In the genomic region with DNA sequence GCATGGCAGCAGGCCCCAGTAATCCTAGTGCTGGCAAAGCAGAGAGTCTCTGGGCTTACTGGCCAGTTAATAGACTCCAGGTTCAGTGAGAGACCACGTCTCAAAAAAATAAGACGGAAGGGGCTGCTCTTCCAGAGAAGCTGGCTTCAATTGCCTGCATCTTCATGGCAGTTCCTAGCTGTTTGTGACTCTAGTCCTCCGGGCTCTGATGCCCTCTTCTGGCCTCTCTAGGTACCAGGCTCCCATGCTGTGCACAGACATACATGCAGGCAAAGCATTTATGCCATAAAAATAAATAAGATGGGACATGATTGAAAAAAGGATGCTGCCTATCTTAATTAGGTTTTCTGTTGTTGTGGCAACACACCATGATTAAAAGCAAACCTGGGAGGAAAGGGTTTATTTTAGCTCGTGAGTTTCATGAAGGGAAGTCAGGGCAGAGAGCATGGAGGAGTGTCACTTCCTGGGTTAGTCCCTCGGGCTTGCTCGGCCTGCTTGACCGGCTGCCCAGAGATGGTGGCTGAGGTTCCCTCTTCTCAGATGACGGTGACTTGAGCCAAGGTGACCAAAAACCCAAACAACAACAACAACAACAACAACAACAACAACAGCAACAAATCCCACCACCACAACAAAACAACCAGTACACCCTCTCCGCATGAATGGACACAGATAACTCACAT, we compare ENCODE assay signal across 8 mouse cellular contexts. TPM values are rescaled to one million over a fixed set of nuclear protein-coding genes. Genes with fewer than 3 reads are reported as not detected.
DNase-seq lines count a peak whose midpoint lies in the region; ATAC-seq and TF ChIP-seq lines count a peak whose summit lies in the region.

No protein-coding gene starts in this region.

- peak; percentile 62; the same call in 1 of the 2 replicates for ATAC-seq in neural tube, embryonic 12.5 days (ENCODE audit: low FRiP score, low read depth)
- no peak for ATAC-seq in neural tube, embryonic 15.5 days (ENCODE audit: low FRiP score)
- ATAC-seq in forebrain, embryonic 15.5 days (replicated peaks): peak; percentile 73
- ATAC-seq in hindbrain, embryonic 16.5 days: peak; percentile 79
- ATAC-seq in megakaryocyte, adult 5-6 weeks (ENCODE audit: poor library complexity, severe bottlenecking): peak; percentile 84

- H3K4me1 ChIP-seq in neural tube, embryonic 12.5 days: no peaks in the 10 kb centered on the region
- 0 out of 2 replicates have a peak, but pooled peaks cover 3% of the 10 kb centered on the region for H3K4me1 ChIP-seq in neural tube, embryonic 15.5 days
- H3K4me1 ChIP-seq in forebrain, embryonic 15.5 days: no peaks in the 10 kb centered on the region
- no peaks in the 10 kb centered on the region for H3K4me1 ChIP-seq in hindbrain, embryonic 16.5 days (ENCODE audit: control insufficient read depth, insufficient read depth, low read depth, low read length)

- no peak overlapping the region for H3K27ac ChIP-seq in neural tube, embryonic 12.5 days
- no peak overlapping the region for H3K27ac ChIP-seq in neural tube, embryonic 15.5 days (replicated peaks)
- no peak overlapping the region for H3K27ac ChIP-seq in forebrain, embryonic 15.5 days (replicated peaks)
- no peak overlapping the region for H3K27ac ChIP-seq in hindbrain, embryonic 16.5 days (ENCODE audit: low read depth, low read length)

- no peak overlapping the region for H3K9ac ChIP-seq in neural tube, embryonic 12.5 days
- no peak overlapping the region for H3K9ac ChIP-seq in neural tube, embryonic 15.5 days (replicated peaks)
- no peak overlapping the region for H3K9ac ChIP-seq in forebrain, embryonic 15.5 days (replicated peaks)
- no peak overlapping the region for H3K9ac ChIP-seq in hindbrain, embryonic 16.5 days (ENCODE audit: low read depth, low read length)

- H3K36me3 ChIP-seq in neural tube, embryonic 12.5 days: no peaks in the 10 kb centered on the region
- H3K36me3 ChIP-seq in neural tube, embryonic 15.5 days: no peaks in the 10 kb centered on the region
- H3K36me3 ChIP-seq in forebrain, embryonic 15.5 days: no peaks in the 10 kb centered on the region
- H3K36me3 ChIP-seq in hindbrain, embryonic 16.5 days (ENCODE audit: control insufficient read depth, insufficient read depth, low read length): no peaks in the 10 kb centered on the region

- H3K4me2 ChIP-seq in neural tube, embryonic 12.5 days (replicated peaks): no peak overlapping the region
- H3K4me2 ChIP-seq in neural tube, embryonic 15.5 days: no peak overlapping the region
- no peak overlapping the region for H3K4me2 ChIP-seq in forebrain, embryonic 15.5 days (replicated peaks)
- H3K4me2 ChIP-seq in hindbrain, embryonic 16.5 days (ENCODE audit: low read length): no peak overlapping the region

- H3K27me3 ChIP-seq in neural tube, embryonic 12.5 days (replicated peaks): no peaks in the 10 kb centered on the region
- no peaks in the 10 kb centered on the region; the same call in 1 of the 2 replicates for H3K27me3 ChIP-seq in neural tube, embryonic 15.5 days (replicated peaks)
- peaks cover 6% of the 10 kb centered on the region for H3K27me3 ChIP-seq in forebrain, embryonic 15.5 days
- H3K27me3 ChIP-seq in hindbrain, embryonic 16.5 days (replicated peaks; ENCODE audit: control insufficient read depth, insufficient read depth, low read length): peaks cover 5% of the 10 kb centered on the region

- no peaks in the 10 kb centered on the region for H3K9me3 ChIP-seq in neural tube, embryonic 12.5 days
- no peaks in the 10 kb centered on the region for H3K9me3 ChIP-seq in neural tube, embryonic 15.5 days (replicated peaks)
- H3K9me3 ChIP-seq in forebrain, embryonic 15.5 days: no peaks in the 10 kb centered on the region
- no peaks in the 10 kb centered on the region for H3K9me3 ChIP-seq in hindbrain, embryonic 16.5 days (ENCODE audit: control insufficient read depth, low read length)

- DNase-seq in brain, embryonic 14.5 days (ENCODE audit: low read depth): peak; percentile 86
- peak; percentile 35 to 46 for DNase-seq in layer of hippocampus, postnatal 36 days
- DNase-seq in spleen, adult 18-20 months: peak; percentile 31 to 53

- 38% methylated on average over 9 of the region's 9 CpGs for WGBS in neural tube, embryonic 12.5 days
- WGBS in neural tube, embryonic 15.5 days: 28% methylated on average over 9 of the region's 9 CpGs
- WGBS in forebrain, embryonic 15.5 days: 37% methylated on average over 9 of the region's 9 CpGs
- WGBS in hindbrain, embryonic 16.5 days: 37% methylated on average over 9 of the region's 9 CpGs

- peak; percentile 74 for TF ChIP-seq CTCF in brain, embryonic 14.5 days (IDR thresholded peaks at IDR 0.05; ENCODE audit: borderline replicate concordance, extremely low read depth, insufficient read depth, insufficient read length)

- no peak overlapping the region for H3K4me3 ChIP-seq in neural tube, embryonic 12.5 days
- no peak overlapping the region for H3K4me3 ChIP-seq in neural tube, embryonic 15.5 days (replicated peaks)
- H3K4me3 ChIP-seq in forebrain, embryonic 15.5 days: no peak overlapping the region
- H3K4me3 ChIP-seq in hindbrain, embryonic 16.5 days (ENCODE audit: low read length): no peak overlapping the region

- TF ChIP-seq POLR2A in brain, embryonic 14.5 days (IDR thresholded peaks at IDR 0.05; ENCODE audit: borderline replicate concordance, extremely low read depth, insufficient read depth, insufficient read length, poor library complexity, severe bottlenecking): no peak

RNA-seq across cellular contexts. Expression of a gene that starts 26.3 kb away (rescaled TPM):
- polyA plus RNA-seq in neural tube, embryonic 12.5 days (2016; fragmentation: Nextera tagmentation; extraction: Ambion mirVana): 38.2 and 42.4 TPM in 2 replicates
- polyA plus RNA-seq in neural tube, embryonic 15.5 days (2015; fragmentation: Nextera tagmentation; extraction: Ambion mirVana): 38.6 and 39.4 TPM in 2 replicates
- polyA plus RNA-seq in brain, embryonic 14.5 days (2012; rRNA removed): 15.3 and 18.3 TPM in 2 replicates
- polyA plus RNA-seq in forebrain, embryonic 15.5 days (2015; fragmentation: Nextera tagmentation; extraction: Ambion mirVana): 40.5 and 43.9 TPM in 2 replicates
- 38.5 and 40.6 TPM in 2 replicates for polyA plus RNA-seq in hindbrain, embryonic 16.5 days (2015; fragmentation: Nextera tagmentation; extraction: Ambion mirVana)
- total RNA-seq in layer of hippocampus, postnatal 36 days (2021): 10 to 100 TPM; 21.8 to 22.5 TPM
- 33.4 and 39.7 TPM in 2 replicates for total RNA-seq in megakaryocyte, adult 5-6 weeks (2015)
- total RNA-seq in megakaryocyte, adult 5-6 weeks (2017): 20.7 and 24.6 TPM in 2 replicates
